Mouse (Mus musculus) adrenal gland, postnatal 25 days (tissue): ENCODE data around the gene Tnfsf4. TPM values are rescaled to one million over a fixed set of nuclear protein-coding genes. Genes with fewer than 3 reads are reported as not detected.

Source experiments
- DNase-seq: peaks from one replicate; pipeline ENCODE4 v3.0.0; 2021; ENCODE audit warnings: mixed read lengths
- long read RNA-seq: library from polyadenylated mRNA; stranded (forward); transcript quantifications from one replicate; pipeline ENCODE4 v2.0.0, GENCODE M21; 2021
- total RNA-seq: library from RNA; stranded (reverse); gene quantifications from 2 replicates; pipeline ENCODE4 v1.2.3, GENCODE M21; 2021

The Tnfsf4 gene
- not detected in 2 replicates for total RNA-seq
- long read RNA-seq: 0 reads

- no peak for DNase-seq
Observed at GRCm38 (mm10) chr1:161394931-161395459, at the start of gene Tnfsf4. TSS of gene Tnfsf4 (plus strand) at chr1:161395409.

- no peak for DNase-seq
Observed at GRCm38 (mm10) chr1:161350981-161351380, 44.2 kb upstream of the Tnfsf4 start.

- DNase-seq: no peak
Observed at GRCm38 (mm10) chr1:161365006-161365405, 30.2 kb upstream of the Tnfsf4 start.

GRCm38 (mm10) chr1:161371919-161372318 lies 23.3 kb upstream of the Tnfsf4 start:
- DNase-seq: no peak

GRCm38 (mm10) chr1:161375866-161376265 lies 19.3 kb upstream of the Tnfsf4 start:
- DNase-seq: no peak

GRCm38 (mm10) chr1:161378571-161378970 lies 16.6 kb upstream of the Tnfsf4 start:
- DNase-seq: no peak

GRCm38 (mm10) chr1:161379685-161380424 lies 15.4 kb upstream of the Tnfsf4 start:
- DNase-seq: no peak

GRCm38 (mm10) chr1:161380425-161380780 lies 14.8 kb upstream of the Tnfsf4 start:
- no peak for DNase-seq

- no peak for DNase-seq
Observed at GRCm38 (mm10) chr1:161390066-161390465, 5.1 kb upstream of the Tnfsf4 start.

GRCm38 (mm10) chr1:161392906-161393305 lies 2.3 kb upstream of the Tnfsf4 start:
- no peak for DNase-seq

- no peak for DNase-seq
Observed at GRCm38 (mm10) chr1:161395610-161396009, 401 bp downstream of the Tnfsf4 start.

- no peak for DNase-seq
Observed at GRCm38 (mm10) chr1:161396351-161396750, 1.1 kb downstream of the Tnfsf4 start.

- peak; percentile 71 for DNase-seq
Observed at GRCm38 (mm10) chr1:161400126-161400525, 4.9 kb downstream of the Tnfsf4 start.

GRCm38 (mm10) chr1:161403061-161403460 lies 7.9 kb downstream of the Tnfsf4 start:
- DNase-seq: no peak

GRCm38 (mm10) chr1:161406480-161406879 lies 11.3 kb downstream of the Tnfsf4 start:
- DNase-seq: no peak

- no peak for DNase-seq
Observed at GRCm38 (mm10) chr1:161419926-161420325, 24.7 kb downstream of the Tnfsf4 start.

GRCm38 (mm10) chr1:161420646-161421045 lies 25.4 kb downstream of the Tnfsf4 start:
- DNase-seq: no peak

GRCm38 (mm10) chr1:161426277-161427056 lies 31.3 kb downstream of the Tnfsf4 start:
- no peak for DNase-seq

GRCm38 (mm10) chr1:161427057-161427311 lies 31.8 kb downstream of the Tnfsf4 start:
- DNase-seq: no peak

- no peak for DNase-seq
Observed at GRCm38 (mm10) chr1:161435781-161436180, 40.6 kb downstream of the Tnfsf4 start.

GRCm38 (mm10) chr1:161436503-161436902 lies 41.3 kb downstream of the Tnfsf4 start:
- no peak for DNase-seq

GRCm38 (mm10) chr1:161444858-161445257 lies 49.6 kb downstream of the Tnfsf4 start:
- DNase-seq: no peak

- DNase-seq: no peak
Observed at GRCm38 (mm10) chr1:161451683-161452245, 56.6 kb downstream of the Tnfsf4 start.
